Mouse (Mus musculus) bone marrow macrophage, adult 2 months (primary cell): ENCODE results near the gene Tpd52l2. TPM values are rescaled to one million over a fixed set of nuclear protein-coding genes. Genes with fewer than 3 reads are reported as not detected.

Experiments used
- H3K27ac ChIP-seq: 2 replicates; pipeline ENCODE4 v1.5.1; 2012; ENCODE audit warnings: low read depth, low read length; ENCODE audit not compliant: insufficient read depth
- H3K4me1 ChIP-seq: 2 replicates; pipeline ENCODE4 v1.6.1; 2012; ENCODE audit warnings: low read length; ENCODE audit not compliant: control insufficient read depth, insufficient read depth
- H3K4me3 ChIP-seq: 2 replicates; pipeline ENCODE4 v1.5.1; 2012; ENCODE audit warnings: mild to moderate bottlenecking, low read length, moderate library complexity; ENCODE audit not compliant: insufficient read depth
- CTCF ChIP-seq: IDR thresholded peaks from 2 replicates; pipeline ENCODE4 v1.5.1; 2012; ENCODE audit warnings: low read depth, mild to moderate bottlenecking, low read length, moderate library complexity
- POLR2A ChIP-seq: IDR thresholded peaks from 2 replicates; pipeline ENCODE4 v1.6.1; 2012; ENCODE audit warnings: mild to moderate bottlenecking, low read depth, low read length, borderline replicate concordance
- polyA plus RNA-seq: library from polyadenylated mRNA; stranded (reverse); fragments of >200 nt; gene quantifications from 2 replicates; pipeline ENCODE4 v1.2.4, GENCODE M21; 2012; ENCODE audit not compliant: missing spikeins, insufficient read depth, insufficient read length

Gene Tpd52l2
- polyA plus RNA-seq, 1 experiment, result 61.9 TPM

DNA sequence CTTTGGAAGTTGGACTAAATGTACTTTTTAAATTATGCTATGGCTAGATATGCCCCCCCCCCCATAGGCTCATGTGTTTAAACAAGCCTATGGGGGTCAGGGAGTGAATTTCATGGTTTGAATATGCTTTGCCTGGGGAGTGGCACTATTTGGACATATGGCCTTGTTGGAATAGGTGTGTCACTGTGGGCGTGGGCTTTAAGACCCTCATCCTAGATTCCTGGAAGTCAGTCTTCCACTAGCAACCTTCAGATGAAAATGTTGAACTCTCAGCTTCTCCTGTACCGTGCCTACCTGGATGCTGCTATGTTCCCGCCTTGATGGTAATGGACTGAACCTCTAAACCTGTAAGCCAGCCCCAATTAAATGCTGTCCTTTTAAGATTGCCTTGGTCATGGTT is 35.6 kb downstream of the Tpd52l2 start:
- no peak for TF ChIP-seq POLR2A
- TF ChIP-seq CTCF, result no peak
- no peak overlapping the region for H3K27ac ChIP-seq
- H3K4me3 ChIP-seq, result no peak overlapping the region
- H3K4me1 ChIP-seq, result peaks cover 19% of the 10 kb centered on the region

DNA sequence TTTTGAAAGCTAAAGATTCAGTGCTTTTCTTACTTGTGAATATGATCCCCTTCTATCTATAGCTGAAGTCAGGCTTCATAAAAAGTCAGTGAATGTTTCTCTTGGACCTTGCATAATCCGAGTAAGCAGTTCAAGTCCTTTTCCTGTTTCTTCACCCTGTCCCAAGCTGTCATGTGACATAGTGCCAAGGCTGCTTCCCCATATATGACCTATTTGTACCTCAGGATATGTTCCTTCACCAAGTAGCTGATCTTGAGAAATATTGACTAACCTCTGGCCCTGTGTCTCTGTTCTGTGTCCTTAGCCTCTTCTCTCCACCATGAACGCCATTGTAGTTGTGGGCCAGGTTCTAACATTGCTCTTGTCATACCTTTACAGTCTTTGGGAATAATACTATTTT is 39.5 kb downstream of the Tpd52l2 start:
- H3K4me3 ChIP-seq, result no peak overlapping the region
- H3K27ac ChIP-seq, result peak overlapping the region; percentile 95
- TF ChIP-seq POLR2A, result no peak
- TF ChIP-seq CTCF, result no peak
- H3K4me1 ChIP-seq, result peaks cover 38% of the 10 kb centered on the region

DNA sequence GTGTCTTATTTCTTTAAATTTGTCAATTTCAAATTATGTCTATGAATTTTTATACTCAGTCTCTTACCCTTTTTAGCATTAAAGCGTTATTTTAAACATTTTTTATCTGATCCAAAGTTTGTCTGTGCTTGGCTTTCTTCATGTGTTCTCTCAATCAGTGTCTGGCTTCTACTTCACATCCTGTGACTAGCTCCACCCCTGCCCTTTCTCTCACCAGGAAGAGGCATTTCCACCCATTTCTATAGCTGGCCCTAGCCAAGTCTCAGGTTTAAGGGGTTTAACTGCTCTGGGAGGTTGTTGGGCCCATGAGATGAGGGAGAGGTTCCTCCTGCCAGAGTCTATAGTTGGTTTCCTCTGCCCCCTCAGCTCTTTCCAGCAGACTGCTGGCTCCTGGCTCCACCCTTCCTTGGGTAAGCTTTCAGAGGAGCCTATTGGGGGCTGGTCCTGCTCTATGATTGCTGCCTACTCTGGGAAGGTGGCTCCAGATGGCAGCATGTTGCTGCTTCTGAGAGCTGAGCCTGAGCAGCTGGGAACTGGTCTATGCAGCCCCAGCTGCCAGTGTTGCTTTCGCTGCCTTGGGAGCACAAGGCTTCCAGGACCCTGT is 40.6 kb downstream of the Tpd52l2 start:
- TF ChIP-seq POLR2A (no peak), CTCF (no peak)

DNA sequence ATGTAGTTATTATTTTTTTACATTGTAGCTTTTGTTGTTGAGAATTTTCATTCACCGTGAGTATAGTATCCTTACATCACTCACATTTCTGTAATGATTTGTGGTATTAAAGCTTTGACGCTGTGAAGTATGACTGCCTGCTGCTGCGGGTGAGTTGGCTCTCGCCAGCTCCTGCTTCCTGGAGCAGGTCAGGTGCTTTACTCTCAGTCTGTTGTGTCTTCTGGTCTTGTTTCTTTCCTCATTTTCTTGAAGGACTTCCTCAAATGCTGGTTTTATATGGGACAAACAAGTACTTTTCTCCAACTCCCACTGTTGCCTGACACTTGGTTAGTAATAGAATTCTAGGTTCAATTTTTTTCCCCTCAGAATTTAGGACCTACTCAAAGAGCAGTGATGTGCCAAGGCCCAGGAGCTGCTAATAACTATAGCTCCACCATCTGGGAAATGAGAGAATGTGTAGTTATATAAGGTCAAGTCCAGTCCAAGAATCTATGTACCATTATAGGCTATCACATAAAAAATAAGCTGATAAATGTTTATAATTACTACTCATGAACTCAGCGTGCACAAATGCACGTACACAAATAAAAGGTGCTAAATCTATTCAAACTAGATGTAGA is 44.9 kb downstream of the Tpd52l2 start:
- no peak overlapping the region for H3K4me3 ChIP-seq
- H3K4me1 ChIP-seq, result peaks cover 31% of the 10 kb centered on the region
- TF ChIP-seq POLR2A, result no peak
- TF ChIP-seq CTCF, result no peak
- H3K27ac ChIP-seq, result peak overlapping the region; percentile 77

More for the DNA sequence above, 40.6 kb downstream of the Tpd52l2 start:
- Histone ChIP-seq H3K4me1 (peaks cover 43% of the 10 kb centered on the region), H3K4me3 (peak overlapping the region; percentile 1; the same call in 1 of the 2 replicates), H3K27ac (peak overlapping the region; percentile 95)

DNA sequence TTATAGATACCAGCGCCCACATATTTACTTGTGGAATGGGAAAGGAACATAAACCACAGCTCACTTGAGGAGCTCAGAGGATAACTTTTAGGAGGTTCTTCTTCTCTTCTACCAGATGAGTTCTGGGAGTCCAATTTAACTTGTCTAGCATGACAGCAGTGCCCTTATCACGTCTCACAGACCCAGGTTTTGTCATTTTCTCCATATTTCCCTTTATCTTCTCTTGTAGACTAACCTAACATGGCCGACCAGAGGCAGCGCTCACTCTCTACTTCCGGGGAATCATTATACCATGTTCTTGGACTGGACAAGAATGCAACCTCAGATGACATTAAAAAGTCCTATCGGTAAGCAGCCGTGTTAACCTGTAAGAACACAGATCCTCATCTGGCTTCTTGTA is 49.2 kb downstream of the Tpd52l2 start:
- TF ChIP-seq POLR2A, result no peak
- no peak for TF ChIP-seq CTCF
- H3K27ac ChIP-seq, result no peak overlapping the region

DNA sequence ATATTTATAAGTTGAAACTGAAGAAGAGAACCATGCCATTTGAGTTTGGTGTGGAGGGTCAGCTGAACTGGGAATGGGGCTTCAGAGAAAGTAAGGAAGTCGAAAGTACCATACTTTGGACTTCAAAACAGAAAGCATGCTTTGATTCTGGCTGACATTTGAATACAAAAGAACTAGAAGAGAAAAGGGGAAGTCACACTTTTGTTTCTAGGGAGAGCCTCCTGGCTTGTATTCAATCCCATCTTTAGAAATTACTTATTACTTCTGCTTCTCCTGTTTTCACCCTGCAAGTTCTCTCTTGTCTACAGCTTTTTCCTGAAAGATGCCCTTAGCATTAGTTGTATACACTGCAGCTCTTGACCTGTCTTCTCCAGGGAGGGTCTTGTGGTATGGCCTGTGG is 51.3 kb downstream of the Tpd52l2 start:
- peak overlapping the region; percentile 82 for H3K27ac ChIP-seq
- TF ChIP-seq POLR2A, result no peak
- TF ChIP-seq CTCF, result no peak
- H3K4me3 ChIP-seq, result no peak overlapping the region

More for the DNA sequence above, 49.2 kb downstream of the Tpd52l2 start:
- peaks cover 34% of the 10 kb centered on the region for H3K4me1 ChIP-seq
- H3K4me3 ChIP-seq, result no peak overlapping the region

DNA sequence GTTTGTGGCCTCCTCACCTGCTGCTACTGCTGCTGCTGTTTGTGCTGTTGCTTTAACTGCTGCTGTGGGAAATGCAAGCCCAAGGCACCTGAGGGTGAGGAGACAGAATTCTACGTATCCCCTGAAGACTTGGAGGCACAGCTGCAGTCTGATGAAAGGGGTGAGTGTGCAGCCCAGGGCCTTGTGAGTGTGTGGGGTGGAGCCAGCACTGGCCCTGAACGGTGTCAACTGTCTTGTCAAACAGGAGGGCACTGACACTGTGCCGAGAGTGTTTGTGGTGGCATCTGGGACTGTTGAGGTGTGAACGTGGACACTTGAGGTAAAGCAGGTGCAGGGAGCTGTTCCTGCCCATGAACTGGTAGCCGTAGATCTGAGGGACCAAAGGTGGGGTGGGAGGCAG is 51.7 kb downstream of the Tpd52l2 start:
- H3K4me3 ChIP-seq, result no peak overlapping the region
- TF ChIP-seq CTCF, result no peak
- TF ChIP-seq POLR2A, result no peak
- peaks cover 37% of the 10 kb centered on the region for H3K4me1 ChIP-seq
- H3K27ac ChIP-seq, result peak overlapping the region; percentile 82

More for the DNA sequence above, 51.3 kb downstream of the Tpd52l2 start:
- H3K4me1 ChIP-seq, result peaks cover 32% of the 10 kb centered on the region

DNA sequence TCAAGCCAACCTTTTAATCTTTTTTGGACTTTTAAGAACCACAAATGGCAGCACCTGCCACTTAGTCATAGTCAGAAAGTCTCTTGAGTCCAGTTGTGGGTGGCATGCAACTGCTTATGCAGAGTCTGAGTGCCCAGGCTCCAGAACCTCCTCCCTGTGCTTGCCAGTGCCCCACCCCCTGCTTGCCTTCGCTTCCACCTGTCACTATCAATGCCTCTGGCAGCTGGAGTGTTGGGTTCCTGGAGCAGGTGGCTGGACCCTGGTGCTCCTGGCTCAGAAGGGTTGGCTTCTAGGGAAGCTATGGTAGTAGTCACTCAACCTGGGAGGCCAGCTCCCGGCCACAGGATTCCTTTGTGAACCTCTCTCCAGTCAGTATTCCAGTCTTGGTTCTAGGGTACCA is 53.3 kb downstream of the Tpd52l2 start:
- peaks cover 41% of the 10 kb centered on the region for H3K4me1 ChIP-seq
- no peak overlapping the region for H3K27ac ChIP-seq
- TF ChIP-seq POLR2A (no peak), CTCF (no peak)
- no peak overlapping the region for H3K4me3 ChIP-seq

DNA sequence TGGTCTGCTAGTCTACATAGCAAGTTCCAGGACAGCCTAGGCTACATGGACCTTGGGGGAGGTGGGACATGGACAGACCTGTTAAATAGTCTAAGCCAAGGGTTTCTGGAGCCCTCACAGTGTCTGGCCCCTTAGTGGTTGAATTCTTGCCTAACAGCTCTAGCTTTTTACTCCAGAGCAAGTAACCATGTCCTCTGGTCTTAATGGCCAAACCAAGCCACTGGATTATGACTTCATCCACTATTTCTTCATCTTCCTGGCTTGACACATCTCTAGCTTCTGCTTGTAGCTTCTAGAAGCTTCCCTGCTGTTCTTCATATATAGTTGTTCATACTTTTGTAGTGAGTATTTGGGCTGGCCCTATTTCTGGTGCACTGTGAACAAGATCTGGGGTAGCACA is 56.8 kb downstream of the Tpd52l2 start:
- TF ChIP-seq POLR2A (no peak), CTCF (no peak)
- H3K4me3 ChIP-seq, result no peak overlapping the region
- peak overlapping the region; percentile 27; the same call in 1 of the 2 replicates for H3K27ac ChIP-seq
- H3K4me1 ChIP-seq, result peaks cover 29% of the 10 kb centered on the region

DNA sequence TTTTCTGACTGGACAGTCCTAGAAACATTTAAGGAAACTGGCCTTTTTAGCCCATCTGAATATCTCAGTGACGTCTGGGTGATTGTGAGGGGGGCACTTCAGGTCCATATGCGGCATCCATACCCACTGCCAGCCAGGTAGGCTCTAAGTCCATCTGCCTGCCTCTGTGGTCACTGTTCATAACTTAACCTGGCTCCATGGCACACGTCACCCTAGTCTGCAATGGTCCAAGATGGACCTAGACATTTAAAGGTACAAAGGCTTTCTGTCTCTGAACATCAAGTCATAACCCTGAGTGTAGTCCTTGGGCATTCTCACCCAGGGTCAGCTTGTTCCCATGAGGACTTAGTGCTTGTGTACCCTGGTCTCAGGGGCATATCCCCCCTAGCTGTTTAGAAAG is 70.4 kb downstream of the Tpd52l2 start:
- no peak overlapping the region for H3K27ac ChIP-seq
- no peak for TF ChIP-seq POLR2A
- no peak for TF ChIP-seq CTCF
- H3K4me1 ChIP-seq, result no peaks in the 10 kb centered on the region
- H3K4me3 ChIP-seq, result no peak overlapping the region

Other genes starting within 250 kb of the Tpd52l2 start
- 11.4 and 16.4 TPM in 2 replicates for gene Gmeb2, start 209.1 kb upstream of the Tpd52l2 start, polyA plus RNA-seq
- gene Stmn3, start 182.6 kb upstream of the Tpd52l2 start, polyA plus RNA-seq, result not detected in 2 replicates
- gene Rtel1, start 177.4 kb upstream of the Tpd52l2 start, polyA plus RNA-seq, result 17.1 and 27.3 TPM in 2 replicates
- gene Zgpat, start 132.2 kb upstream of the Tpd52l2 start, polyA plus RNA-seq, result 18.7 and 22.5 TPM in 2 replicates
- 41.3 and 47.7 TPM in 2 replicates for gene Arfrp1, start 131.7 kb upstream of the Tpd52l2 start, polyA plus RNA-seq
- 10.9 and 15.7 TPM in 2 replicates for gene Lime1, start 117.1 kb upstream of the Tpd52l2 start, polyA plus RNA-seq
- gene Zbtb46, start 37.7 kb upstream of the Tpd52l2 start, polyA plus RNA-seq, result 0.11 and 0.55 TPM in 2 replicates
- gene Abhd16b, start 3.9 kb upstream of the Tpd52l2 start, polyA plus RNA-seq, result not detected in 2 replicates
- gene Dnajc5, start 23.3 kb downstream of the Tpd52l2 start, polyA plus RNA-seq, result 66.3 and 71.7 TPM in 2 replicates
- 108 and 113 TPM in 2 replicates for gene Uckl1, start 87.8 kb downstream of the Tpd52l2 start, polyA plus RNA-seq
- gene Prpf6, start 94.7 kb downstream of the Tpd52l2 start, polyA plus RNA-seq, result 38.1 and 45.7 TPM in 2 replicates
- 18.6 and 23.0 TPM in 2 replicates for gene Zfp512b, start 95.7 kb downstream of the Tpd52l2 start, polyA plus RNA-seq
- gene Samd10, start 102.1 kb downstream of the Tpd52l2 start, polyA plus RNA-seq, result 5.0 and 5.3 TPM in 2 replicates
- not detected in 2 replicates for gene Gm29797, start 159.9 kb downstream of the Tpd52l2 start, polyA plus RNA-seq
- gene Sox18, start 174.5 kb downstream of the Tpd52l2 start, polyA plus RNA-seq, result not detected in 2 replicates
- 4.4 and 7.0 TPM in 2 replicates for gene Tcea2, start 183.2 kb downstream of the Tpd52l2 start, polyA plus RNA-seq
- gene Rgs19, start 196.8 kb downstream of the Tpd52l2 start, polyA plus RNA-seq, result 155 and 173 TPM in 2 replicates
- not detected in 2 replicates for gene Lkaaear1, start 201.3 kb downstream of the Tpd52l2 start, polyA plus RNA-seq
- gene Oprl1, start 217.9 kb downstream of the Tpd52l2 start, polyA plus RNA-seq, result not detected in 2 replicates